Mouse (Mus musculus) cerebellum, postnatal 36 days (tissue): ENCODE measurements around the gene Peli2.
A peak's percentile ranks its signal among the peaks of the same experiment; 100 is the strongest.

ENCODE experiments used
- DNase-seq, 2 experiments: peaks; one replicate each; pipeline ENCODE4 v3.0.0; 2021 to 2022; ENCODE audit warnings: mixed read lengths in 2 of 2

Gene Peli2

DNA sequence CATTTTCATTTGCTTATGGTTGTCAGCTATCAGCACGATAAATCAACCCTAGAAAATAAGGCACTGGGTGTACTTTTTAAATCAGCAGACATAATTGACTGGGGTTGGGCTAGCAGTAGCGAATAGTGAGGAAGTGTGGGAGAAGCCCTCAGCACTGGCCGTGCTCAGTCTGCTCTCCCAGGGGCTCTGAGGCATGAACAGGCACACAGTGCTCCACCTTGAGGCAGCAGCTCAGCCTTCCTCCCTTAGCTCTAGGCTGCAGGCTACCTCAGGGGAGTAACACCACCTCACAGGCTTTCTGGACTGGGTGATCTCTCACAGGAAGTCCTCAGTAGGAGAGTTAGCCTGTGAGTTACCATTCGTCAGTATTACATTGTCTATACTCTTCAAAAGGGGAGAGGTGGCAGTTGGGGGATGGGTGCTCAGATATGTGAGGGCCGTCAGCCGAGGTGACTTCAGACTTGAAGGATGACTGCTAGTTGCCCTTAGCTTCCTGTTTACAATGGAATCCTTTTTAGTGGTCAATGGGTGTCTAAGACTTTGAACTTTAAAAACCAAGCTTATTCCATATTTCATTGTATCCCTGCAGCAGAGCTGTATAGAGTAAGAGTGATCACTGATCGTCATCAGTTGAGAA lies 105.3 kb downstream of the Peli2 start:
- DNase-seq = no peak

DNA sequence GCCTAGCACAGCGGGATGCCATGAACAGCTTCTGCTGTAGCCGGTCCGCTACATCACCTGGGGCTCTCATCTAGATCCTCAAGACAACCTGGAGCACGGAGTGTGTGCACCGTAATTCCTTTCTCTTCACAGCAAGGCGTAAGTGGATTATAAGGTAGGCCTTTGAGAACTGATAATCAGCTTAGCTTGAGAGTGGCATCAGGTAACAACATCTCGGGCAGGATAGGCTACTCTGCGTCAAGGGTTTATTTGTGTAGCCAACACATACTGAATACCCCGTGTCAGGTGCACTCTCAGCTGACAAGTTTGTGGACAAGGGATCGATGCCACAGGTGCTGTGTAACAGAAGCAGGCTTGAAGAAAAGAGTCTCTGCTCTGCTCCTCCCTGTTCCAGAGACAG lies 106.1 kb downstream of the Peli2 start:
- DNase-seq = no peak

DNA sequence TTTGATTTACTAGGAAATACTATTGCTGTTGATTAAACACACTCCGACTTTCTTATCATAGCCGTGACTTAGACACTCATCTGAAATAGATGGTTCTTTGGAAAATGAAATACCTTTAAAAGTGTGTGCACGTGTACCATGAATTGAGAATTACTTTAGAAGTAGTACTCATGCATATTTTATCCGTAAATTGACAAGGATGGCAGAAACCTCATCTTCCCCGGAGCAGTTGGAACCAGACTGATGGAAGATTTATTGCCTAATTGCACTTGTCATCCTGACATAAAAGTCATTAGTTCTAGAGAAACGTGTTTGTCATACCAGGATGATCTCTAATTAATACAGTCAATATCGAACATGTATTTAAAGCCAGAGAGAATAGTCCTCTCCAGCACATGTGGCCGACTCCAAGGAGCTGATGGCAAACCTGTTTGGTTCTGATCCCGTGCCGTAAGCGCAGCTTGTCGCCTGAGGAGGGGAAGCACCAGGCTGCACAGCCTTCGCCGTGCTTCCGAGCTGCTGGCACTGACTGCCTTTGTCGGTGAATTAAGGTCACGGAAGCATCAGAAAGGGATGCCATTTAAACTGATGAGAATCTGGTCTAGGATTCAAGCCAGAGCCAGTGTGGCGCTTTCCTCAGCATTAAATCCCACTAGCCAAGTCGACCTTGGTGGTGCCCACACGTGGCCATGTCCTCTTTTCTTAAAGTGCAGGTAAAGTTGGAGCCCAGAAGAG lies 114.3 kb downstream of the Peli2 start:
- peak; percentile 55 to 65 for DNase-seq

DNA sequence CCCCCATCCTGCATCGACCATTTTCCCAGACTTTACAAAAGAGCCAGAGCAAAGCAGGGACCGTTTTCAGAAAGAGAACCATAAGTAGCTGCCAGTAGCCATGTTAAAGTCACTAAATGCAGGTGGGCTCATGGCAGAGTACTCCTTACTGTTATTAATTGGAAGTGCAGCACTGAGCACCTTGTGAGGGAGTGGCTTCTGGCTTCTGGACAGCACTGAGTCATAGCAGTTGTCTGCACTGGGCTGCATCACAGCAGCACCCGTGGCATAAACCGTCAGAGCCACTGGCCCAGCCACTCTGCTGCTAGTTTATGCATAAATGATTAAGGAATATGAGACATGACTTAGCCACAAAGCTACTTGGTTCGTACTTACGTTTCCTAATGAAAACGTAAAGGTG lies 120.7 kb downstream of the Peli2 start:
- DNase-seq = no peak

DNA sequence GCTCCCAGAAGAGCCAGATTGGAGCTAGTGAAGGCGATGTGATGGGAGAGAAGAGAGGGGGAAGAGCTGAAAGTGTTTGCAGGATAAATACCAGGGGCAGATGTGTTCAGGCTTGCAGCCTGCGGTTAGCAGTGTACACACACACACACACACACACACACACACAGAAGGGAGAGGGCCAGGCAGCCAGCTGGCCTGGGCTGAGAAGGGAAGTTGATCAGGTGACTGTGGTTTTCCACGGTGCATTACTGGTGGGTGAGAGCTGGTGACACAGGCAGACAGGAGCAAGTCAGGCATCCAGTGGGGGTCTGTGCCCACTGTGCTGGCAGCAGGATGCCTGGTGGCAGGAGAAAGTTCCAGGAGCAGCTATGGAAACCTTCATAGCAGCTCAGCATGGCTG lies 125.6 kb downstream of the Peli2 start:
- no peak for DNase-seq

DNA sequence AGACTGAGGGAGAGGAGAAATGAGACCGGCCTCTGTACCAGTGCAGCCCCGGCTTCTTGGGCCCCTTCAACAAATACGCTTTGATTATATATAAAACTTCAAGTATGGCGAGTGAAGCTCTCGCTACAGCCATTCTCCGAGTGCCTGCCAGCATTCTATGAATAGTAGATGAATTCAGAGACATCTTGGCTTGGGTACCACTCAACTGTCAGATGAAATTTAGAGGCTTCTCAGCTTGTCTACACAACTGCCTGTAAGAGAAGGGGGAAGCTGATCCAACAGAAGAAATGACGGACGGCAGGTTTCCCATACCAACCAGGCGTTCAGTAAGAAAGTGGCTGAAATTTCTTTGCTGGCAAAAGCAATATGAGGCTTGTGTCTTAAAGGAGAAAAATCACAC lies 126.3 kb downstream of the Peli2 start:
- no peak for DNase-seq

DNA sequence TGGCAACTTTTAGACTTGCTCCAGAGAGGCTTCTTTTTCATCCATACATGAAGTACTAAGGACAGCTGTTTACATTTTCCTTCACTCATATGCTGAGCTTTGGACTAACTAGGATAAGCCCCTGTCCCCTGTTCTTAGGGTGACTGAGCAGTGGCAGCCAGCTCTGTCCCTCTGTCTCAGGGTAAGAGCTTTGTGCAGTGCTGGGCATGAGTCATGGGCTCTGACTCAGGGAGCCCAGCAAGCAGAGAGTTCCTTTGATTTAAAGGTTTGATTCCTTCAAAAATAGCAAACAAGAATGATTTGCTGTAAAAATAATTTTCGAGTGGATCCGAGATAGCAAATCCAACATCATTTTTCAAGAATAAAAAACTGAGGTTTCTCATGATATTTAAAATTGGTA lies 128.8 kb downstream of the Peli2 start:
- DNase-seq = no peak

DNA sequence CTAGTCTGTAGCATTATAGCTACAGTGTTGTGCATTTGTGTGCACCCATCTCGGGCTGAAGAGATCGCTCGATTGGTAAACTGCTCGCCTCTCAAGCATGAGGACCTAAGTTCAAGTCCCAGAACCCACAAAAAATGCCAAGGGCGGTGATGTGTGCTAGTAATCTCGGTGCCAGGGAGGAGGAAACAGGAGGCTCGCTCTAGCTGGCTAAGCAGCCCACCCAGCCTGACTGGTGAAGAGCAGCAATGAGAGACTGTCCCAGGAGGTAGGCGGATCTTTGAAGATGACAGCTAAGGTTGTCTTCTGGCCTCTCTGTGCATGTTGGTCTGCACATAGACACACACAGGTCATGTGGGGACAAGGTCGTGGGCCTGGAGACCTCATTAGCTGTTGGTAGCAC lies 129.3 kb downstream of the Peli2 start:
- DNase-seq = no peak

DNA sequence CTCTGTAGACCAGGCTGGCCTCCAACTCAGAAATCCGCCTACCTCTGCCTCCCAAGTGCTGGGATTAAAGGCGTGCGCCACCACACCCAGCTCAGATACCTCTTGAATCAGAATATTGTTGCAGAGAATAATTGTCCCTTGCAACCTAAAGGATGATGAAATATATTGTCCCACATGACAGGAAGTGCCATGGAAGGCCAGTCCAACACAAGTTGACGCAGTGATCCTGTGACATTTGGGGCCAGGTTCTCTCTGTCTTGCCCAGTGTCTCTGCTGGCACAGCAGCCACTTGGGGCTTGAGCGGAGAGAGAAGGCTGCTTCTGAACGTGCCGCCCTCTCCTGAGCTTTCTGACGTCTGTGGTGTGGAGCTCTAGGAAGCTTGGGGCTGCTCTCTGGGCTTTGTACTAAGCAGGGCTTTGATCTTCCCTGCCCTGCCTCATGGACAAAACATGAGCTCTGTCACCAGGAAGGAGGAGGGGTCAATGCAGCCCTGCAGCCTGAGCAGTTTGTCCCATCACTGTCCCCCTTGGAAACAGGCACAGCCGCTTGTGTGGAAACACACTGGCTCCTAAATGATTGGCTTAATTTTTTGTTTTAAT lies 130.9 kb downstream of the Peli2 start:
- no peak for DNase-seq

DNA sequence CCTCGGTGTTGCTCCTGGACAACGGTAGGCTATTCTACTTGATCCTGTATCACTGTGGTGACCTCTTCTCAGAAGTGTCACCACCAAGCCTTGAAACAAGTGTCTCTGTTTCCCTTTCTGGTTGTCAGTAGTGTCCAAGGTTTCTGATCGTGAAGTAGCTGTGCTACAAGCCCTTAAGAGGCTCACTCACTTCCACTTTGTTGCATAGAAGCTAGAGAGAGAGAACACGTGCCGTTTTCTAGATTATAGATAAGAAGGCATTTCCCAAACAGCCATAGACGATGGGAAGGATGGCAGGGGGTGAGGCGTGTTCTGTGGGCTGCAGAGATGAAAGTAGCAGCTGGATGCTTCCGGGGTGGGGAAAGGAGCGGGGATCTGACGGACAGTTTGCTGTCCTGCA lies 132.6 kb downstream of the Peli2 start:
- no peak for DNase-seq

DNA sequence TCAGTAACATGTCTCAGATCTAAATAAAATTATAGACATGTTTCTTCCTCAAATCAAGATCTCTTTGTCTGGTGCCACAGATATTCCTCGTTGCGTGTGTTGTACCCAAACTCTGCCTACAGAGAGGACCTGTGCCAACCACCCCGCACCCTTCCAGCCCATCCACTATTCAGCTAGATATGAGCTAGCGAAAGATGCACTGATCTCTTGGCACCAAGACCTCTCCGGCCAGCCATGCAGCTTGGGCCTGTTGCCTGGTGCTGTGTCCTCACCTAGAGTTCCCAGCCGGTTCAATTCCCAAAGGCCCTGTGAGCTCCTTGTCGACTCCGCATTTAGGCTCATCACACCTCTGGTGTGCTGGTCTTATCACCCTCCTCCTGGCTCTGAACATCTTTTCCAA lies 134.1 kb downstream of the Peli2 start:
- peak in 1 of 2 experiments; percentile 33 for DNase-seq

DNA sequence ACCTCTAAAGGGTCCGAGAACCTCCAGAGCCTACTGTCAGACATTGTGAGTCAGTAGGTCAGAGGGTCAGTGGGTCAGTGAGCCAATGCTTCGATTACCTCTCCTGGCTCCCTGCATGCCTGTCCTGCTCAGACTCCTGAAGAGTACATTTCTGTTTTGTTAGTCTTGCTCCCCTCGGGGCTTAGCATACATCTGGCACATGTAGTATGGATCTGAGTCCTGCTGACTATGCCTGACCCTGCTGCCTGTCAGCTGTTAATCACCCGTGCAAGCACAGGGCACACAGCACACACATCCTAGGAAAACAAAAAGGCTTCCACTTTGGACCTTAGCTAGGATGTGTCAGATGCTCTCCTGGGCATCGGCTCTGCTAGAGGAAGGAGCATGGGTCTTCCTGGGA lies 134.7 kb downstream of the Peli2 start:
- no peak for DNase-seq

DNA sequence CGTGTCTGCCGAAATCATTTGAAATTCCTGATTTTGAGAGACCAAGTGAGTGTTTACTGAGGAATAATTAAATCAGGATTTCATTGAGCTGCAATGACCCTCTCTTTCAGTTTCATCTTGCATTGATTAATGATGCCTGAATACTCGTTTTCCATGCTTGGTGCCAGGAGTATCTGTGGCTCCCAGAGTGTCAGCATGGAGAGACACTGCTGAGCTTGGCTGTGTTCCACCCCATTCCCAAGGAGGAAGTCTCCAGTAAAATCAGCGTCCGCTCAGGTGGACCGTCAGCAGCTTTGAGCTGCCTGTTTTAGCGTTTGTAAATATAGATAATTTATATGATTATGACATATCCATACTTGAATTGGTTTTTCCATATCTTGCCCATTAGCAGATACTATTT lies 137.1 kb downstream of the Peli2 start:
- peak; percentile 71 to 75 for DNase-seq

DNA sequence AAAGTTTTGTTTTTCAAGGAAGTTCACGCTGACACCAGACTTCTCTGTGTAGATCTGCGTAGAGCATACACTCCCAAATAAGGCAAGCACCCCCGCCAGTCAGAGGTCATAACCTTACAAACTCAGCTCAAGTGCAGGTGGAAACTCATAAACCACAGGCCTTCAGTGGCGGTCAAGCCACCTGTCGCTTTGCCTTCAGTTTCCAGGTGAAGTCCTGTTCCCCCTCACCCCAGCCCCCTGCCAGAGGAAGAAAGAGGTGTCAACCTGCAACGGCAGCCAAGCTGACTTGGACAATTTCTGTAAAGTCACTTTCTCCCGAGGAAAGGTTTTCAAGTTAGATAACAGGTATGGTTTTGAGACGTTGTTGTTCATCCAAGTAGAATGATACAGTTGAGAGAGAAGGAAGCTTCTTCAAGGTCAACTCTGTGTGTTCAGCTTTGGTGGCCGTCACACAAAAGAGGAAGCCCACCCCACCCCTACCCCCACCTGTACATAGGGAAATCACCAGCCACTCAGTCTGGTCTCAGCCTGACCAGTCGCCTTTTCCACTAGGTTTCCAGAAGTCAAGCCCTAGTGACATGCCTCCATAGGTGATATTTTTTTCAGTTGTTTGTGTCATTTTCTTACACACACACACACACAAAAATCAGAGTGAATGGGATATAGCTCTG lies 138.2 kb downstream of the Peli2 start:
- DNase-seq = no peak

DNA sequence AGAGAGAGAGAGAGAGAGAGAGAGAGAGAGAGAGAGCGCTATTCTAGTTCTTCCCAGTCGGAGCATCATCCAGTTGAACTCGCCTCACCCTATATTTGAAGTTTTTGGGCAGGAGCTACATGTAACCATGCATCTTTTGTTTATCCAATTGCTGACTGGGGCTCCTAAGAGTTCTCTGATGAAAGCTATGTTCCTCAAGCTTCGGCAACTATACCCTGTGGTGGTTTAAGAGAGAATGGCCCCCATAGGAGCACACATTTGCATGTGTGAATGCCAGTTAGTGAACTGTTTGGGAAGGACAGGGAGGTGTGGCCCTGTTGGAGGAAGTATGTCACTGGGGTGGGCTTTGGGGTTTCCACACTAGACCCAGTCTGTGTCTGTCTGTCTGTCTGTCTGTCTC lies 142.5 kb downstream of the Peli2 start:
- no peak for DNase-seq

DNA sequence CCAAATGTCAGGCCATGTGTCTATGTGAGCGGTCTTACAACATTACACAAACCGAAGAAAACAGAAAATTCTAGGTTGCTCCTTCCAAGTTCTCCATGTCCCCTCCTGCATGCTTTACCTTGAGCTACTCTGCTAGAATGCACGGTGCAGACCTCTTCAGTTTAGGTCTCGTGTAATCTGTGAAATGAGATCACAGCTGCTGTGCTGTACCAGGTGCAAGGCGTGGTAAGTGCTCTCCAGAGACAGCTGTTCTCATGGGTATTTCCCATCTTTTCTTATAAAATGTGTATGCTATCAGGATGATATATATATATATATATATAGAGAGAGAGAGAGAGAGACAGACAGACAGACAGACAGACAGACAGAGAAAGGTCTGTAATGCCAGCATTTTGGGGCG lies 146.1 kb downstream of the Peli2 start:
- DNase-seq = no peak

DNA sequence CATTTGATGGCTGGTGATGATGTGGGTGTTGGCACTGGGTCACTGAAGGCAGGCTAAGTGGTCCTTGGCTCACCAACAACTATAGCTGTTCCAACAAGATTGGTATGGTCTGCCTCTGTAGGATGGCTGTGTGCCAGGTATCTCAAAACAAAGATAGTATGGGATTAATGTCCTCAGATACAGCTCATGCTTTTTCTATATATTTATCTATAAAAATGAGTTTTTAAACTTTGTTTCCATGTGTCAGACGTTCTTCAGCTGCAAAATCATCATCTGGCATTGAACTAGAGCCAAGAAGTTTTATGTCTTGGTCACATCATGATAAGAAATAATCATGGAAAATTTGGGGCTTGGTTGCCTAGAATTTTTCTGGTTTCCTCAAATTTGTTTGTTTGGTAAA lies 157.7 kb downstream of the Peli2 start:
- DNase-seq = no peak

DNA sequence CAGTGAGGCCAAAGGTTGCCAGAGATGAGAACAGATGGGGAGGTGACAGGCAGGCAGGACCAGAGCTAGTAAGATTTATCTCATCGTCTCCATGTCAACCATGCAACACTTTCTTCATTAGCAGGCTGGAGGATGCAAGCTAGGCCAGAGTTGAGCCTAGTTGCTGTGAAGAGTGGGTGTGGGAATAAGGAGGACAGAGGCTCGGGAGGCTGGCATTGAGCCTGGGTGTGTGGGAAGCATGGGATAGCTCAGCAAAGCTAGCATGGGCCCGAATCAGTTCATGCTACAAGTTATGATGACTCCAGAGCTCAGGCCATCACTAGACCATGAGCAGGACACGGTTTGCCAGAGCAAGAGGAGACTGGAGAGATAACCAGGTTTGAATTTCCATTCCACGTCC lies 166.3 kb downstream of the Peli2 start:
- DNase-seq = no peak

DNA sequence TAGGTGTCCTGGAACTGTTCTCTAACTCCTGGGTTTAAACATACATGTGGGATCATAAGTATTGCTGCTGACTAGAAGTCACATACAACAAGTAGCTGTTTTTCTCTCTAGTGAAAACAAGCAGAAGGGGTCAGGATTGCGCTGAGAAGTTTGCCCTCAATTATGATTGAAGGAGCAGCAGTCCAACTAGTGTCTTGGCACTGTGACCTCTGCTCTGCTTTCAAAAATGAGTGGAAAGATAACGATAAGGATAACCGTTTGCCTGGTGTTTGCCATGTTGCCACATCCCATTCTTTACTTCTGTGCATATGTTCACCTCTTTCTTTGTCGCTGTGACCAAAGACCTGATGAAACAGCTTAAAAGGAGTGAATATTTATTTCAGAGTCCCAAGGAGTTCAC lies 167.0 kb downstream of the Peli2 start:
- DNase-seq = no peak

DNA sequence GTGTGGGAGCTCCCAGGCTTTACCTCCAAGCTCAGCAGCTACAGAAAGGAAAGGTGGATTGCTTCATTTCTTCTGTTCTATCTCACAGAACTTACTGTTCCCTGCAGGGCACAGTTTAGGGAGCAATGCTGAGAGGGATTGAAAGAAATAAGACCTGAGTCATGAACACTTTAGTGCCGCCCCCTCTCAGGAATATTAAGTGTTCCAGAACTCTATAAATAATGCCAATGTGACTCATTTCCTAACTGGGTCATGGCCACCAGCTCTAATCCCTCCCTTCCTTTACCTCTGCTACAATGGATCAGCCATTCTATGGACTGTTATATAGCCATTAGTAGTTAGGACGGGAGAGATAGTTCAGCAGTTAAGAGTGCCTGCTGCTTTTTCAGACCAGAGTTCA lies 168.0 kb downstream of the Peli2 start:
- no peak for DNase-seq

DNA sequence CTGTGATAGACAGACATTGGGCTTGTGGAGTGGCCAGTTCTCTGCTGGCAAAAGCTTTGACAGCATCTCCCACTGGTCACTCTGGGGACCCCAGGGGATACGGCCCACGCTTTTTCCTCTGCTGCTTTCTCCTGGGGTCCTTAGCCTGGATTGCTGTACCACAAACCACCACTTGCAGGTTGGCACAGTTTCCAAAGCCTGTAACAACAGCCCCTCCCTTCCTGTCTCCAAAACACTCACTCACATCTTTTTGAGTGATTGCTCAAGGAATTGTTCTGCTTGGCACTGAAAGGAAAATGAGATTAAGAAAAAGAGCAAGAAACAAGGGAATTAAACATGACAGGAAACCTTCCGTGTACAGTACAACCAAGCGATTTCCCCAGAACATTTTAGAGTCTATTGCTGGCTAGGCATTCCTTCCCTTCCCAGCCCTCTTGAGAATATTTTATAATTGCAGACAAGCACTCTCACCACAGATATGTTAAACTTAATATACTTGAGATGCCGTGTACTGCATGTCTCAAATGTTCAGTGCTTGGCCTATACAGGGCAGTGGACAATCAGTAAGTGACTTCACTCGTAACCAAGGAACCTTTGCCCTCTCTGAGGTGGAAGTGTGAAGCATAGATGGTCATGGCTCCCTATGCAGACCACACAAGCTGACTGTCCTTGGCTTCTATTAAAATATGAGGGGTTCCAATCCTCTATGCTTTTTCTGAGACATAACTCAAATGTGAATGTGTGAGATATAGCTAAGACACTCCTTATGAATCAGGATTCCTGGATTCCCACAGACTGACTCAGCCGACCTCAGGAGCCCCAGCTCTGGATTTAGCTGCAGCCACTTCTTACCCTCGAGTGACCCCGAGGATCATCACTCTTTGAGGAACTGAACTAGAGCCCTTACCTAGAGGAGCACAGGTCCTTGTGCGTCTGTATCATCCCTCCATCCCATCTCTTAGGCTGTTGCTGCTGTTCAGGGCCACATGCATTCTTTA lies 169.3 kb downstream of the Peli2 start:
- no peak for DNase-seq

DNA sequence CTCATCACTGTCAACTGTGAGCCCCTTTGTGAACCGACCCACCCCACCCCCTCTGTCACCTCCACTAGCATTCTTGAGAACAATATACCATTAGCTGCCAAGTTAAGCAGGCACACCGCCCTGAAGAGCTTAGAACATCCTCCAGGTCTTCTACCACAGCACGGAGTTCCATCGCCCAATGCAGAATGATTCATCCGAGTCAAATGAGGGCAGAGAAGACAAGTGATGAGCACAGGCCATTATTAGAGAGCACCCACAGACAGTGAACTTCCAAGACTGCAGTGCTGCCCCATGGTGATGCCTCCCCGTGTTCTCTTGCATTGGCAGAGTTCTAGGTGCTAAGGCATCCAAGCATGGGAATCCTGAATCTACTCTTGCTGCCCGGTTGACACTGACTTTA lies 172.9 kb downstream of the Peli2 start:
- DNase-seq = no peak

DNA sequence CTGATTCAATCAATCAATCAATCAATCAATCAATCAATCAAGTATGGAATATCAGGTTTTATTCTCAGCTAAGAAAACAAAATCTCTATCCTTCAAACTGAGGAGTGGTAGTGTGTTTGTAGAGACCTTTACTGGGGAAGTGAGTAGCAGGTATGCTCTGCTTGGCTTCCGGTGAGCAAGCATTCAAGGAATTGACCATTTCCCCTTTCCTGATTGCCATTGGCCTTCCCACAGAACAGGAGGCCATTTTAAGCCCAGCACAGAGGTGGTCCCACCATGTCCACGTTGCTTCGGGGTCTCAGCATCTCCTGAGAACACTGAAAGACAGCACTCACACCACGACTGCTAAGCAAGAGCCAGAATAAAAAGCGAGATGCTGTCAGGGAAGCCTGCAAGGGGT lies 174.8 kb downstream of the Peli2 start:
- DNase-seq = no peak
